Mouse (Mus musculus): ENCODE measurements at regions not wholly inside any gene's neighbourhood (a gene's known extent, or its start where the extent isn't known, plus 50 kb on each side); places are given as distances from the start of the nearest gene placed in this dataset.

DNA sequence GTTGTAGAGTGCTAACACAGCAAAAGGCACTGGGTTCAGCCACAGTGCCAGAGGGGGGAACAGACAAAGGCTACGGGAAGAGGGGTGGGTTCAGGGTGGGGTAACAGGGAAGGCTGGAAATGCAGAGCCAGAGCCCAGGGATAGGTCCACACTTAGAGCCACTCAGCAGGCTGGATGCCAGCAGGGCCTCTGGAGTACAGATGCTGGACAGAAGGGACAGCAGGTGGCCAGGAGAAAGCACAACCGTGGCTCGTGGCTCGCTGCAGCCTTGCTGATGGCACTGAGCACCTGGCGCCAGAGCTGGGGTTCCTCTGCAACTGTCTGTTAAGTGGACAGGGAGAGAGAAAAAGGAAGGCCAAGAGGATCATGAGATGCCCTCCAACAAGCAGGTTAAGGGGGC is 174.2 kb downstream of the Mroh4 start:
- DNase-seq (ENCODE audit: low spot score in 2 of 2): no peak

- no peak for DNase-seq (ENCODE audit: low spot score in 2 of 2)
Observed at GRCm38 (mm10) chr15:74459345-74459975, 176.7 kb downstream of the Mroh4 start.

GRCm38 (mm10) chr15:74458940-74459339 is 177.2 kb downstream of the Mroh4 start:
- no peak for DNase-seq (ENCODE audit: low spot score in 2 of 2)

GRCm38 (mm10) chr15:74457965-74458364 is 178.2 kb downstream of the Mroh4 start:
- DNase-seq (ENCODE audit: low spot score in 2 of 2): no peak

DNA sequence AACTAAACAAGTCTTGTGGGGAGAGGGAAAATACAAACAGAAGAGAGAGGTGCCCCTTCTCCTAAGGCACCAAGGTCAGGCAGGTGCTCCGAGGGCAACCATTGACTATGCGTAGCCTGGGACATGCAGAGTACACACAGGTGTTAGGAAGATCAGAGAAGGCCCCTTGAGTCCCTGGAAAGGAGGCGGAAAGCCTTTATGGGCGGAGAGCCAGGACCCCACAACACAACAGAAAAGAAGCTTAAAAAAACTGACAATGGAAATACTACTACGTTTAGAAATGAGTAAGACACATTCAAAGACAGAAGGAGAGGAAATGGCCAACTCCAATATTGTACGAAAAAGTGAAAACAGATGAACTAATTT is 179.5 kb downstream of the Mroh4 start:
- DNase-seq (ENCODE audit: low spot score in 2 of 2): no peak

DNA sequence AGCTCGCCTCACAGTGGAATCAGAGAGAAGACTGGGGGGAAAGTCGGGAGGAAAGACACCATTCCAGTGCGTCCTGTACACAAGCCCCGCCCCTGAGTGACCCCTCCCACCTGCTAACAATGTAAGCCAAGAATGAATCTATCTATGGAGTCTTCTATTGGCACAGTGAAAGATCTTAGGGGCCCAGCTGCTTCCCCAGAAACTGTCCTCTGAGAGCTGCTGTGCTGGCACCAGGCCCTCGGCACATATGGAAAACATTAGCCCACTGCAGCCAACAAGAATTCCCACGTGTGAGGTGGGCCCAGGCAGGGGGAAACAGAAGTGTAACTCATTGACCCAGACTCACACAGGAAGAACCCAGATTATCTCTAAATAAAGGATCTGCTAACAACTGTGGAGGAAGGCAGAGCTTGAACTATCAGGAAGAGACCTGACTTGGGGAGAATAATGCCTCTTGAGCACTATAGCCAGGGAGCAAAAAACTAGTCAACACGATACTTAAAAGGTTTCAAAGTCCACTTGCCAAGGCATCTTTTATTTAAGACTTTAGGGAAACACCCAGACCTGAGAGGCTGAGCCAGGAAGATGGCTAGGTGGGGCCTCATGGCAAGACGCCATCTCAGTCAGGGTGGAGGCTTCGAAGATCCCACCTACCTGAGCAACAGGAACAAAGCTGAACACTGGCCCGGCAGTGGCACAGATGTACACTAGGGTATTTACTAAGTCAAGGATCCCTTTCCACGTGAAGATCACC is 180.1 kb downstream of the Mroh4 start:
- DNase-seq (ENCODE audit: low spot score in 2 of 2): no peak

- DNase-seq (ENCODE audit: low spot score in 2 of 2): no peak
Observed at GRCm38 (mm10) chr15:74454543-74454942, 181.6 kb downstream of the Mroh4 start.

DNA sequence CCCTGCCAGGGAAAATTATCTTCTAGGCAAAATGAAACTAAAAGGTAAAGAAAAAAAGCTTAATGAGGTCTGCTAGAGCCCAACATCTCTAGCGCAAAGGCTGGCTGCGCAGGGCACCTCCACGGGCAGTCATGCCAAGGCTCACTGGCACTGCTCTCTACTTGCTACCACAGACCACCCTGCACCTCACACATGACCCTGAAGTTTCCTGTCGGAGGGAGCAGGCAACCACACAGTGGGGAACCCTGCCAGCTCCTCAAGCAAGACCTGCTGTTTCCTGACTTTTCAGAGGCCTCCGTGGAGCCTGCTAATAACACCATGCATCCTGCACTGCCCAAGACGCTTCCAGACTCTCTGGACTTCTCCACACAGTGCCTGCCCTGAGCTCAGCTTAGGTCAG is 182.3 kb downstream of the Mroh4 start:
- no peak for DNase-seq (ENCODE audit: low spot score in 2 of 2)

DNA sequence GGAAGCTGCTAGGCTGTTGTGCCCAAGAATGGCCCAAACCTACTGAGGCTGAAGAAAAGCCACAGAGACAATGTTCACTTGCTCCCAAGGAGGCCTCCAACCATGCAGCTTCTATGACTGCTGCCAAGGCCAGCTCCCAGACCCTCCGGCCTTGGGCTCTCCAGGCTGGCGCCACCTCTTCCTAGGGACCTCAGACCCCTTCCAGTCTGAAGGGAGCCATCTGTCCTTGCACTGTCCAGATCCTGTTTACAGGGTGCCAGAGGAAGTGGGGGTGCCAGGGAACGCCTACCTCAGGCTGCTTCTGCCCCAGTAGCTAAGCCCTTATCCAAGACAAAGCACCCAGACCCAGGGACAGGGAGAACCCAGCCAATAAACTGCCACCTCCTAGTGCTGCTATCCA is 183.7 kb downstream of the Mroh4 start:
- DNase-seq (ENCODE audit: low spot score in 2 of 2): no peak

GRCm38 (mm10) chr15:74441889-74442288 is 194.3 kb downstream of the Mroh4 start:
- no peak for DNase-seq (ENCODE audit: low spot score in 2 of 2)

GRCm38 (mm10) chr15:74426989-74427388 is 209.2 kb downstream of the Mroh4 start:
- DNase-seq (ENCODE audit: low spot score in 2 of 2): no peak

- DNase-seq (ENCODE audit: low spot score in 2 of 2): no peak
Observed at GRCm38 (mm10) chr15:74423001-74423400, 213.2 kb downstream of the Mroh4 start.

DNA sequence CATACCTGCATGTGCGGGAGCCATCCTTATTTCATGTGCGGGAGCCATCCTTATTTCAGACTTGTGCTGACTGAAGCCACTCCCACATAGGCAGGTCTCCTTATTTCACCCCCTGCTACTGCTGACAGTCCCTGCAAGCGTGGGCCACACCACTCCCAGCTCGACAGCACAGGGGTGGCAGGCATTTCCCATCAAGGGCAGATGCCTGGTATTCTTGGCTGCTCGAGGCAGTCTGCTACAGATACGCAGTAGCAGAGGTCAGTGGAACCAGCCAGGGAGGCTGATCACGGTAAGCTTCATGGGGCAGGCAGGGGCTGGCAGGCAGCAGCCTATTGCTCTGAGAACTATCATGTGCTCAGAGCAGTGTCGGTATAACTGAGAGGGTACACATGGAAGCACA is 215.6 kb downstream of the Mroh4 start:
- DNase-seq (ENCODE audit: low spot score in 2 of 2): no peak

DNA sequence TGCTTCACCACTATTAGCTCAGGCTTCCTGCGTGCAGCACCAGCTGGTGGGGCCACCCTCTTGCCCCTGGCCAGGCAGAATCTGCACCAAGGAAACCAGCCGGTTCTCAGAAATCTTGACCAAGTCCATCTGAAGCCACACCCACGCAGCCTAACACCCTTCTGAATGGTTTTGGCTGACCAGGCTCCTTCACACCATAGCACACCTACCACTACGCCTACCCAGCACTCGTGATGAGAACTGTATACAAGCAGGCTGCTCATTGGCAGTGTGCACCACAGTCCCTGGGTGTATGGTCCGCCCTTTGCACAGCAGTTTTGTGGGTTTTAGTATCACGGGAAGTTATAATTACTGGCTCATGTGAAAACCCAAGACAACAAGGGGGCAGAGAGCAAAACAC is 217.5 kb downstream of the Mroh4 start:
- DNase-seq (ENCODE audit: low spot score in 2 of 2): no peak

DNA sequence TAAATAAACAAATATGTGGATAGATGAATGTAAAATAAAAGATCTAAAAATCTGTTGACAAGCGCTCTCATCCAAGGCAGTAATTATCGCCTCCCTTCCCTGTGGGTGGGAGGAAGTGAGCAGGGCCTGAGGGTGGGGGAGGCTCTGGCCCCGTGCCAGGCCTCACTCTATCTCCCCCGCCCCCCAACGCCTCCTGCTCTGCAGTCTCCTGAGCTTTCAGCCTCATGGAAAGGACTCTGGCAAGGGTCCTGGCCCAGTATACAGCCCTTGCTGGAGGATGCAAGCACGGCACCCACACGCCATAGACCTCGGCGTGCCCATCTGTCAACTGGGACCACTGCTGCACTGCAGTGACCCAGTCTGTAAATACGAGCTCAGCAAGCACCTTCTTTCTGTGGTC is 222.9 kb downstream of the Mroh4 start:
- DNase-seq (ENCODE audit: low spot score in 2 of 2): no peak

DNA sequence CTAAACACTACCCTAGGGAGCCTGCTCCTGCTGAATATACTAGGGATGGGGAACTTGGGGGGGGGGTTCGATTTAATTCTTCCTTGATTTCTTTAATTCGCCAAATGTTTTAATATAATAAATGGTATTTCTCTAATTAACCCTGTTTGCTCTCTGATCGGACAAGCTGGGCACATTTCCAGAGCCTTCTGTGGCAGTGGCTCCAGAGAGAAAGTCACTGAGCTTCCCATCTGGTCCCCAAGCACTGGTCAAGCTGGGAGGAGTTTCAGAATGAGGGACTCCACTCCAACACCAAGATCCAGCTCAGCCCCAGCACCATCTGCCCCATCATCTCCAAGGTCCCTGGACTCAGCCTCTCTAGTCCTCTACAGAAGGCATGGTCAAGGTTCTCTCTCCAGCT is 223.9 kb downstream of the Mroh4 start:
- no peak for DNase-seq (ENCODE audit: low spot score in 2 of 2)

DNA sequence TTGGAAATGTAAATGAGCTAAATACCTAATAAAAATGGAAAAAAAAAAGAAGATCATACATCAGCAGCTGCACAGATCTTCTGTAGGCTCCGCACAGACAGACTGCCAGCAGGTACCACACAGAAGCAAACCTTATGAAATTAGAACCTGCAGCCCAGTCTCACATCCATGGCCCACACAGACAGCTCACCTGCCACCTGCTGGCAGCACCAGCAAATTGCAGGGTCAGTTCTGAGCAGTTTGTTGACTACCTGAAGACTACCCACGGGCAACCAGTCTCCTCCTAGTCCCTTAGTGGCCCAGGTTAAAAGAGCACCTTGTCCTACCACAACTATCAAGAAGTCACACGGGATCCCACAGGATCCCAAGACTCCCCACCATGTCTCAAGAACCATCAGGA is 225.1 kb downstream of the Mroh4 start:
- no peak for DNase-seq (ENCODE audit: low spot score in 2 of 2)

GRCm38 (mm10) chr15:74404866-74405265 is 231.3 kb downstream of the Mroh4 start:
- no peak for DNase-seq (ENCODE audit: low spot score in 2 of 2)

DNA sequence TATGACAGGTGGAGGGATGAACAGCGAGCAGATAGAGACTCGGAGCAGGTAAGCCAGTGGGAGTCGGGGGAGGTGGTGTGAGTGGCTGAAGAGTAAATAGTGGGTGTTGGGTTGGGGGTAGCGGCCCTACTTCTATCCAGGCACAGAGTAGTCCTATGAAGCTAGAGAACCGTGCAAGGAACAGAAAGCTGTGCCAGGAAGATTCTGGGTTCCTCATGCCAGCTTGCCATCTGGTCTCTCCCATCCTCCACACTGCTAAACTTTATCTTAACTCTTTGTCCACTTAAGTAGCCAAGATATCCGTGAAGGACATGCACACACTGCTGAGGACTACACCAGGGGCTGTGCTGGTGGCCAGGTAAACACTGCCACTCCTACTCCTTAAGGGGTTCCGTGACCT is 234.9 kb downstream of the Mroh4 start:
- no peak for DNase-seq (ENCODE audit: low spot score in 2 of 2)

GRCm38 (mm10) chr15:74396029-74396428 is 240.1 kb downstream of the Mroh4 start:
- no peak for DNase-seq (ENCODE audit: low spot score in 2 of 2)

GRCm38 (mm10) chr15:74387533-74387932 is 248.6 kb downstream of the Mroh4 start:
- no peak for DNase-seq (ENCODE audit: low spot score in 2 of 2)

GRCm38 (mm10) chr15:74382556-74382955 is 253.6 kb downstream of the Mroh4 start:
- DNase-seq (ENCODE audit: low spot score in 2 of 2): no peak

DNA sequence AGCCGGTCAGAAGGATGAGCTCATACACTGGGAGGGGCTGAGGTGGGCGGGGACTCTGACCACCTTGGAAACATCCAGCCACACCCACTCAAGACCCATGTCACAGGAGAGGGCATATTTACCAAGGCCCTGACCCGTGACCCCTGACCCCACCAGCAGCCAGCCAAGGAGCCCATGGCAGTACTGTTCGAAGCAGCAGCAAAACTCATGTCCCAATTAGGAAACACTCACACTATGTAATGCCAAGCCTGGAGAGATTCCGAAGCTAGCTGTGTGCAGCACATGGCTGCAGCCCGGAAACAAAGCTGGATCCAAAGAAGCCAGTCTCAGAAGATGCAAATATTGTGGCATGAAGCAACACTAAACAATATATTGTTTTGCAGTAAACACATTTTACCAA is 256.8 kb downstream of the Mroh4 start:
- DNase-seq (ENCODE audit: low spot score in 2 of 2): no peak

GRCm38 (mm10) chr15:74369461-74369860 is 266.7 kb downstream of the Mroh4 start:
- DNase-seq (ENCODE audit: low spot score in 2 of 2): no peak

Measured in spleen, postnatal 14 days (tissue).